Mouse (Mus musculus) brown adipose tissue, adult 24 weeks (tissue): Measurements from ENCODE around the gene Ifngr1. TPM values are rescaled to one million over a fixed set of nuclear protein-coding genes. Genes with fewer than 3 reads are reported as not detected.

Experiments used
- H3K27ac ChIP-seq: fragments of 200-500 bp; replicated peaks from 2 replicates; pipeline ENCODE4 v1.5.1; 2012; ENCODE audit warnings: low read depth, mild to moderate bottlenecking, low read length
- H3K4me1 ChIP-seq: fragments of 200-500 bp; 2 replicates; pipeline ENCODE4 v1.6.1; 2012; ENCODE audit warnings: low read length, mixed read lengths; ENCODE audit not compliant: control insufficient read depth, insufficient read depth, insufficient read length
- H3K4me3 ChIP-seq: fragments of 200-500 bp; 2 replicates; pipeline ENCODE4 v1.5.1; 2012; ENCODE audit warnings: low read depth, mild to moderate bottlenecking, low read length, moderate library complexity; ENCODE audit not compliant: insufficient read depth
- polyA plus RNA-seq: library from polyadenylated mRNA; stranded (reverse); fragments of >200 nt; gene quantifications from 2 replicates; pipeline ENCODE4 v1.2.4, GENCODE M21; 2012; ENCODE audit not compliant: missing spikeins, insufficient read depth, insufficient read length

Ifngr1 gene
- polyA plus RNA-seq, 1 experiment = 46.2 TPM

DNA sequence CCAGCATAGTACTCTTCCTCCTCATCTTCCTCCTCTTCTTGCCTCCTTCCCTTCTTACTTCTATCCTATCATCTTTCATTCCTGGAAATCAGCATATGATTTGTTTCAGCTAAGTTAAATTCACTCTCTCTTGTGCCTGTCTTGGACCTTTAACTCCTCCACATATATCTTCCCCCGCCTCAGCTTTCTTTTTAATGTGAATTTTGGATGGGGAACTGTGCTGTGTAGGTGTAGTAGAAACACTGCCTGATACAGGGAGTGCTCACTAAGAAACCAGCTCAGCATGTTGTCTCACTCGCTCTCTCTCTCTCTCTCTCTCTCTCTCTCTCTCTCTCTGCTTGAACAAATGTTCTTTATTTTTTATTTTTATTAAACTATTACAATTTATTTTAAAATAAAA, 53.4 kb downstream of the Ifngr1 start:
- no peak overlapping the region for H3K27ac ChIP-seq
- no peaks in the 10 kb centered on the region for H3K4me1 ChIP-seq
- H3K4me3 ChIP-seq = no peak overlapping the region

DNA sequence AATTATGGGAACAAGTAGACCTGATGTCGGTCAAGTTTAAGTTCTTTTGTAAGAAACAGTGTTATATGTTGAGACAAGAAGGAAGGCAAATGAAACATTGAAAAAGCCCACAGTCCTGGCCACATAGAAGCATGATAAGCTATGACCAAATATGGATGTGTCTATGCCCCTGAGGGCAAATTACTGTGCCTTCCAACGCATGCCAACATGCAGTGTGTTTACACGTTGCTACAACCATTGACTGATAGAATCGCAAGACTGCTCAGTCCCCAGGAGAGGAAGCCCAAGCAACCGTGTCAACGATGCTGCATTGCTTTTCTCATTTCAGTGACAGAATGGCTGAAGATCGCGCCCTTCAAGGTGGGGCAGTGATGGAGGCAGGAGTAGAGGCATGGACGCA, 65.7 kb downstream of the Ifngr1 start:
- Histone ChIP-seq H3K27ac (no peak overlapping the region), H3K4me3 (no peak overlapping the region), H3K4me1 (no peaks in the 10 kb centered on the region)

Other genes with a start within 250 kb of the Ifngr1 start
- gene Olig3, start 235.4 kb upstream of the Ifngr1 start, polyA plus RNA-seq = not detected in 2 replicates
- 0.46 TPM in 1 of 2 replicates, not detected in the other for gene Il22ra2, start 30.0 kb downstream of the Ifngr1 start, polyA plus RNA-seq
- not detected in 2 replicates for gene Il20ra, start 120.6 kb downstream of the Ifngr1 start, polyA plus RNA-seq